Mouse (Mus musculus): ENCODE measurements around the gene Fam20c.

Gene Fam20c

GRCm38 (mm10) chr5:138756311-138757085 is 2.2 kb downstream of the Fam20c start:
- peak; percentile 61 for DNase-seq (ENCODE audit: low spot score)

GRCm38 (mm10) chr5:138757135-138757534 is 2.8 kb downstream of the Fam20c start:
- no peak for DNase-seq (ENCODE audit: low spot score)

- no peak for DNase-seq (ENCODE audit: low spot score)
These were observed 3.3 kb downstream of the Fam20c start for GRCm38 (mm10) chr5:138757616-138758015.

GRCm38 (mm10) chr5:138758533-138758932 is 4.2 kb downstream of the Fam20c start:
- no peak for DNase-seq (ENCODE audit: low spot score)

- DNase-seq (ENCODE audit: low spot score), result no peak
These were observed 7.6 kb downstream of the Fam20c start for GRCm38 (mm10) chr5:138761836-138762334.

GRCm38 (mm10) chr5:138762361-138762760 is 8.0 kb downstream of the Fam20c start:
- no peak for DNase-seq (ENCODE audit: low spot score)

GRCm38 (mm10) chr5:138764601-138765000 is 10.3 kb downstream of the Fam20c start:
- DNase-seq (ENCODE audit: low spot score), result no peak

GRCm38 (mm10) chr5:138767650-138768049 is 13.3 kb downstream of the Fam20c start:
- no peak for DNase-seq (ENCODE audit: low spot score)

- no peak for DNase-seq (ENCODE audit: low spot score)
These were observed 14.4 kb downstream of the Fam20c start for GRCm38 (mm10) chr5:138768704-138769103.

GRCm38 (mm10) chr5:138769126-138769525 is 14.8 kb downstream of the Fam20c start:
- DNase-seq (ENCODE audit: low spot score), result peak; percentile 53

- DNase-seq (ENCODE audit: low spot score), result no peak
These were observed 20.8 kb downstream of the Fam20c start for GRCm38 (mm10) chr5:138775096-138775495.

GRCm38 (mm10) chr5:138776346-138776745 is 22.0 kb downstream of the Fam20c start:
- DNase-seq (ENCODE audit: low spot score), result no peak

- DNase-seq (ENCODE audit: low spot score), result peak; percentile 57
These were observed 24.6 kb downstream of the Fam20c start for GRCm38 (mm10) chr5:138778731-138779463.

GRCm38 (mm10) chr5:138779655-138780054 is 25.3 kb downstream of the Fam20c start:
- DNase-seq (ENCODE audit: low spot score), result no peak

- no peak for DNase-seq (ENCODE audit: low spot score)
These were observed 28.4 kb downstream of the Fam20c start for GRCm38 (mm10) chr5:138782697-138783096.

GRCm38 (mm10) chr5:138783181-138783580 is 28.9 kb downstream of the Fam20c start:
- DNase-seq (ENCODE audit: low spot score), result no peak

GRCm38 (mm10) chr5:138785986-138786515 is 31.7 kb downstream of the Fam20c start:
- DNase-seq (ENCODE audit: low spot score), result no peak

- no peak for DNase-seq (ENCODE audit: low spot score)
These were observed 33.3 kb downstream of the Fam20c start for GRCm38 (mm10) chr5:138787648-138788047.

- DNase-seq (ENCODE audit: low spot score), result peak; percentile 53
These were observed 34.3 kb downstream of the Fam20c start for GRCm38 (mm10) chr5:138788481-138789211.

- no peak for DNase-seq (ENCODE audit: low spot score)
These were observed 36.7 kb downstream of the Fam20c start for GRCm38 (mm10) chr5:138790954-138791480.

GRCm38 (mm10) chr5:138801588-138802116 is 47.3 kb downstream of the Fam20c start:
- DNase-seq (ENCODE audit: low spot score), result no peak

GRCm38 (mm10) chr5:138804286-138804685 is 50.0 kb downstream of the Fam20c start:
- DNase-seq (ENCODE audit: low spot score), result no peak

All from testis, postnatal 10 days (tissue).